Mouse (Mus musculus) testis, postnatal 14 days (tissue): ENCODE measurements at regions not wholly inside any gene's neighbourhood (a gene's known extent, or its start where the extent isn't known, plus 50 kb on each side); places are given as distances from the start of the nearest gene placed in this dataset.
A peak's percentile ranks its signal among the peaks of the same experiment; 100 is the strongest.

Source experiments
- DNase-seq: peaks from one replicate; pipeline ENCODE4 v3.0.0; 2021; ENCODE audit warnings: low spot score

DNA sequence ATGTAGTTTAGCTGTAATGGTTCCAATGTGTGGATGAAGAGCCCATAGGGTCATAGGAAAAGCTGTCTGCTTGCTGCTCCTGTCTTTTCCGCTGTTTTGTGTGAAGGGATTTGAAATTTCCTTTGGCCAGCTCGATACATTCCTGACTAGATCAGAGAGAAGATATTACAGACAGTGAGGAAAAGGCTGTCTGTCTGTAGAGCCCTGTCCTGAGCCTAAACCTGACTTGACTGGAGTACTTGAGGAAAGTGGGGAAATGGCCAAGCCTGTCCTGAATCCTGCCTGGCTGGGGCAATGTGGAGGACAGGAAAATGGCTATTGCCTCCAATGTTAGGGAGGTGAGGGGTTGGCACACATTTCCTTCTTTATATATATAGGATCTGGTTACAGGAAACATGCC is 601.0 kb upstream of the Nrp1 start:
- DNase-seq, result no peak

- DNase-seq, result no peak
These were observed 598.5 kb upstream of the Nrp1 start for GRCm38 (mm10) chr8:127759906-127760305.

- DNase-seq, result no peak
These were observed 593.2 kb upstream of the Nrp1 start for GRCm38 (mm10) chr8:127765199-127765598.

- no peak for DNase-seq
These were observed 590.1 kb upstream of the Nrp1 start for GRCm38 (mm10) chr8:127768311-127768710.

GRCm38 (mm10) chr8:127769651-127770050 is 588.8 kb upstream of the Nrp1 start:
- no peak for DNase-seq

DNA sequence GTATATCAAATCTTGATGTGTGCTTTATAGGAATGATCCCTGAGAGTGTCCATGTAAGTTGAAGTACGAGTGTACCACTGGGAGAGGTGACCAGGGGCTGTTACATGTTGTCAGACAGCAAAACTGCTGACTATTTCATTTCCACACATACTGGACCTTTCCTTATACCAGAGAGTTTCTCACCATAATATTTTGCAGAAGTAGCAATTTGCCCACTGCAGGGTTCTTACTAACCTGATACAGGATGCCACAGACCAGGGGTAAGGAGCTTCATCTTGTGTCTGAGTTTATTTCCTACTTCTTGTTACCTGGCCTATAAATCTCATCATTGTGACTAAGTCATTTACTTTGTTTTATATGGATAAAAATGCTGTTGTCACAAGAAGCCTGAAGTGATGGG is 586.6 kb upstream of the Nrp1 start:
- DNase-seq, result no peak

DNA sequence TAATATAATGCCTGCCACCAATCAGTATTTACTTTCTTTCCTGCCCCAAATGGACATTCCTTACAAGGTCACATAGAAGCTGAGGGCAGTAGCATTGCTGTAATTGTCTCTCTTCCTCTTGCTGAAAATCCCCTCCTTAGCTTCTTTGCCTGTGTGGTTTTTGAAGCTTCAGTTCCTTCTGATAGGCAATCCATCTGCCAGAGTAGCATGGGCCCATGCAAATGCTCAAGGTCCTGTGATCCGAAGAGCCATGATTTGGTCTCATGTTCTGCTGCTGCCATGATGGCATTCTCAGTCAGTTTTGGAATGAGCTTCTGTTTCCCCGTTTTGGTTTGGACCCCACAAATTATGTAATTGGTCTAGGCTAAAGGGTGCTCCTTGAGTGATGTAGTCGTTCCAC is 586.0 kb upstream of the Nrp1 start:
- no peak for DNase-seq

DNA sequence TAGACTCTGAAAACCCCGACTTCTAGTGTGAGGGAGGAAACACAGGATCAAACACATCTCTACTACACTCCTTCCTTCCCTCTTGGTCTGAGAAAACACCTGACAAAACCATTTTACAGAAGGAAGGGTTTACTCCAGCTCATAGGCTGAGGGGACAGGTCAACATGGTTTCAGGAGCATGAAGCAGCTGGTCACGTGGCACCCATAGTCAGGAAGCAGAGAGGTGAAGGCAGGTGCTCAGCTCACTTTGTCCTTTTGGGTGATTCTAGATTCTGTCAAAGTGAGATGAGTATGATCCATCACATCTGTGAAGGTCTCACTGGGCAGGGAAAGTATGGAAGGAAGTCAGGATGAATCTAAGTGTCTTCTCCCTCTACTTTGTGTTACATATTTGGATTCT is 585.5 kb upstream of the Nrp1 start:
- no peak for DNase-seq

DNA sequence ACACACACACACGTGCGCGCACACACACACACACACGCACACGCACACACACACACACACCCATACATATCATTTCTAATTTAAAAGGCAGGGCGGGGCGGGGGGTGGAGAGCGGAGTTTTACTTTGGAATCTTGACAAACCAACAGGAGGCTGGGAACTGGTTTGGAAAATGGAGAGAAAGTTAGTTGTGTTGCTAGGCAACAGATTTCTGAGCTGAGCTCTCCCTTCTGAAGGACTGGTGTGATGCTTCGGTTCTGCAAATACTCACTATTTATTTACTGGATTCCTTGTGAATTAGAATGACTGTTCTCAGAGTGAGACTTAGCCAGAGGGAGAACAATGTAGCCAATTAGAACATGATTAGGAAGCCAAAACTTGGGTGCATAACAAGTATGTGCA is 583.8 kb upstream of the Nrp1 start:
- no peak for DNase-seq

- DNase-seq, result no peak
These were observed 583.2 kb upstream of the Nrp1 start for GRCm38 (mm10) chr8:127775160-127775559.

DNA sequence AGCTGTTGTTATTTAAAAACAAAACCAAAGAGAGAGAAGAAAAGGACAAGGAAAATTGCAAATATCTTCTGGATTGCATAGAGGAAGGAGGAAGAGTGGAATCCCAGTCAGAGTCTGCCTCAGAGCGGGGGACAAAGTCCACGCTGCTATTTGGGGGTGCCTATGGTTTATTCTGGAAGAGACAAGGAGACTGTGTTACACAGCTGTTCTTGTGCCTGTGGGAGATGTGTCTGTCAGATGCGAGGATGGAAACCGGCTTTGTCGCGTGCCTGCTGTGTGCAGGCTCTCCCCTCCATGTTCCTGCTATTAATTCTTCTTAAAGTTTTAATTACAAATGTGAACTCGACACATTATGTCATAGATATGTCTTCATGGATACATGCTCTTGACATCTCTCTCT is 582.7 kb upstream of the Nrp1 start:
- no peak for DNase-seq

- no peak for DNase-seq
These were observed 579.9 kb upstream of the Nrp1 start for GRCm38 (mm10) chr8:127778352-127779020.

GRCm38 (mm10) chr8:127779021-127779689 is 579.2 kb upstream of the Nrp1 start:
- no peak for DNase-seq

DNA sequence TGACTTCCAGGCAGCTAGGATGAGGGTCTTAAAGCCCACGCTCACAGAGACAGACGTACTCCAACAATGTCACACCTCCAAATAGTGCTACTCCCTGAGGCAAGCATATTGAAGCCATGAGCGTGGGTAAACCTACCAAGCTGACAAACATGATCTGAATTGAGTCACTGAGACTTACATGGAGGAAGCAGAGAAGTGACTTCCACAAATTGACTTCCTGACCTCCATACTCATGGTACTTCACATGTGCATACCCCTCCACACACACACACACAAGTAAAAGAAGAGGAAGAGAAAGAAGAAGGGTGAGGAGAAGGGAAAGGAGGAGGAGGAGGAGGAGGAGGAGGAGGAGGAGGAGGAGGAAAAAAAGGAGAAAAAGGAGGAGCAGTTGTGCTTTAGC is 577.8 kb upstream of the Nrp1 start:
- no peak for DNase-seq

DNA sequence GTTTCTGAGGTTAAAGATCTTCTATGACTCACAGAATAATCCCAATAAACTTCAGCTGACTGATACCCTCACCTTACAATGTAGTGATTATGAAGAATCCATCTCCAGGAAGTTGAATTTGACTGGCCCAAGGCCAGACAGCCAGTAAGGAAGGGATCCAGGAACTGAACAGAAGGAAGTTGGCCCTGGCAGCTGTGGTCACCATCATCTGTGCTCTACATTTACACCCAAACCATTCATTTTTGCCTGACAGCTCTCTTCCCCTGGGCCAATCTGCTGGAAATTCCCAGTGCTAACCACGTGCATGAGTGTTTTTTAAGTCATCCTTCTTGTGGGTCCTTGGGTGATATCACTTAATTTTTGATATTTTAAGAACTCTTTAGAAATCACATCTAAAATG is 577.4 kb upstream of the Nrp1 start:
- no peak for DNase-seq

DNA sequence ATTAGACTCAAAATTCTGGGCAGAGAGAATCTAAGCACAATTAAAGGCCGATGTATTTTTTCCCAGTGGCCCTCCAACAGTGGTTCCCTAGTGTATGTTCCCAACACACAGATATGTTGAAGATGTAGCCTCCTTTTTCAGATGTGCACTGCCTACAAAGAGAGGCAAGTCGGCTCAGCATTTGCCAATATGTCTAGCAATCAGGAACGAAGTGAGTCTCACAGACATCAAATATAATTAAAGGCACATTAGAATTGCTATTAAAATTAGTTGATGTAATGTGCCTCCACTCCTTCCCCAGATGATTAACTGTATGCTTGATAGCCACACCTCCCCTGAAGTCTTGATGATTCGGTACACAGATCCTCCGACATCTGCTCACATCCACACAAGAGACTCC is 565.8 kb upstream of the Nrp1 start:
- DNase-seq, result no peak

GRCm38 (mm10) chr8:127799849-127800471 is 558.4 kb upstream of the Nrp1 start:
- no peak for DNase-seq

DNA sequence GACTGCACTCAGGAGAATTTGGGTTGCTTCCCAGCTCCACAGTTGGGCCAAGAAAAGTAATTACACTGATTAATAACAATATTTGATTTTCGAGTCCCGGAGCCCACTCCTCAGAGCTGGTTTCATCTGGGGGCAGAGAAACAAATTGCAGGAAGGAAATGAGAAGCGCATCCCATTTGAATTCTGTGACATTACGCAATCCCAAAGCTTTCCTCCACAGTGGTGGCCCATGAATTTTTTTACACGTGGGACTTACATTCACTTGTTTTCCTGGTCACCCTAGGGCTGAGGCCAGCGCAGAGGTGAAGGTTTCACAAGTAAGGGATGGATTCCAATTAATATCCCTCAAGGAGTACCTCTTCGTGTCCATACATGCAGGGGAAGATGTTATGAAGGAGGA is 556.3 kb upstream of the Nrp1 start:
- DNase-seq, result no peak

DNA sequence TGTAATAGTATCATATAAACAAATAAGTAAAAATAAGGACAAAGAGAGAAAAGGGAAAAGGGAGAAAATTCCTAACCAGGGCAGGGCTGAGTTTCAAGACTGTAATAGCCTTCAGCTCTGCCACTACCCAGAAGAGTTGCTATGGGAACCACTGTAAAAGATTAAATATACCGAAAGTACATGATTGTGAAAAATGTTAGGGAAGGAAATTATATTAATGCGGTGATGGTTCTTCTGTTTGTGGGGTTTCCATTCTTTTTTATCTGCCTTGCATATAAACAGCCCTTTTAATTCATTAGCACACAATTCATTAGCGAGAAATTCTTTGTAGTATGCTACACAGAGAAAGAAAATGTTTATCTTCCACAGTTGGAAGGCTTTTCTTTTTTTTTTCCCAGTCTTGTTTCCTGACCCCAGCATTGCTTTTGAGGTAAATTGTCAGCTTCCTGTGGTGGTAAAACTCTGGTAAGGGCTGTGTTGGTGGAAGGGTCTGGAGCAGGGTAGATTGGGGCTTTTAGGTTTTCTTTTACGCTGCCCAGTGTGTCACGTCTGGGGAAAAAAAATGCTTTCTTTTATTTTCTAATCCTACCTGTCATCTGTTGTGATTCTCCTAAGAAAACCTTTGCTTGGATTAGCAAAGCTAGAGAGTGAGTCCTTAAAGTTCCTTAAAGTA is 555.6 kb upstream of the Nrp1 start:
- DNase-seq, result no peak

DNA sequence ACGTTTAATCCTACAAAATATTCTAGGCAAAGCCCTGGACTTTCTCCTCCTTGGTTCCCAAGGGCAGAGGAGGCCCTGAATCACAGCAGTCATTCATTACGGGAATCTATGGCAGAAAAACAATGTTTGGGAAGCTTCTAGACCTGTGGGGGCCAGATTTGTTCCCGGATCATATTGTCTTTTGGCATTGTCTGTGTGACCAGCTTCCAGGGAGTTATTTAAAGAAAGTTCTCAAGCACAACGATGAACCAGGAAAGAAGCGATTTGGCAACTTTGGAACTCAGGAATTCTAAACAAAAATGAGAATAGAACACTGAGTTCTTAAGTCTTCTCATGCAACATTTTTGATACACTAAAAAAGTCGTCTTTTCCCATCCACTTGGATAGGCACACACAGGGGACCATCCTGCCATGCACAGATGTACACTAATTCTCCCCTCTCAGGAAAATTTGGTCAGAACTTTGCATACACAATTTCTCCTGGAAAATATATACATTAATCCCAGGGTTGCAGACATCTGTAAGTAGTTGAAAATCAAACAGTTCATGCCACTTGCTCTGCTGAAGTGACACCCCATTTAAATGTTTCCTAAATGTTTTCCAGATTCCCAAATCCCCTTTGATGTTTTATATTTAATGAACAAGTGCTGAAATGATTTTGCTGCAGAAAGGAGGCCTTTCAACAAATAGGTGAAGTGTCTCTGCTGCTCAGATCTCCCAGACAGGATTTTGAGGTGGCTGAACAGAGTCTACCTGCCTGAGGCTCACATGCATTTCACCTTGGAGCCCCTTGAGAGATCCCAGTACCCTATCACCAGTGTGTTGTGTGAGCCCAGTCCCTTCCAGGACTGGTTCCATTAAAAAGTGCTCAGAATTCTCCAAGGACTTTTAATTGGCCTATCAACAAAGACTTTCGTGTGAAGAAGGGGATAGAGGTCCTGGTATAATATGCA is 548.9 kb upstream of the Nrp1 start:
- DNase-seq, result peak; percentile 17

DNA sequence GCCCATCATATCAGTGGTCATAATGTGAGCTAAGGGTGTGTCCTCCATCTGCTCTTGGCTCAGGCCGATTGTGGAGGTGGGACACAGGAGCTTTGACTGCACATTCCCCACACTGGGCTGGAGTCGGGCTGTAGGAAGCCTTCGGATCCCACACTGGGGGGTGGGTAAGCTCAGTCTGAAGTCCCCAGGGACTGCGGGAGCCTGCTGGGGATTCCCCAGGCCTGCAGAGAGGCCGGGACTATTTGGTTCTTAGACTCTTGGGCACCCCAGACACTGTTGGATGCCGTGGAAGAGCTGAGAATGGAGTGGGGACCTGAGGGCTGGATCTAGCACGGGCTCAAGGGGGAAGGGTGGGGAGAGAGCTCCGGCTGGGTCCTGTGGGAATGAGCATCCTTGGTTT is 547.1 kb upstream of the Nrp1 start:
- DNase-seq, result no peak
